Mouse (Mus musculus) lung, postnatal 0 days (tissue): ENCODE measurements around the gene Vmn1r167.
"Not testable (repeated sequence)": the region's sequence is repeated elsewhere in the genome, so short reads cannot be mapped to it uniquely, and the experiment has no call there.

Experiments used
- CTCF ChIP-seq: IDR thresholded peaks from 2 replicates; pipeline ENCODE4 v1.5.1; 2016; ENCODE audit warnings: antibody characterized with exemption, mild to moderate bottlenecking
- EP300 ChIP-seq: IDR thresholded peaks from 2 replicates; pipeline ENCODE4 v1.6.1; 2016; ENCODE audit warnings: antibody characterized with exemption, mild to moderate bottlenecking, control low read depth

DNA sequence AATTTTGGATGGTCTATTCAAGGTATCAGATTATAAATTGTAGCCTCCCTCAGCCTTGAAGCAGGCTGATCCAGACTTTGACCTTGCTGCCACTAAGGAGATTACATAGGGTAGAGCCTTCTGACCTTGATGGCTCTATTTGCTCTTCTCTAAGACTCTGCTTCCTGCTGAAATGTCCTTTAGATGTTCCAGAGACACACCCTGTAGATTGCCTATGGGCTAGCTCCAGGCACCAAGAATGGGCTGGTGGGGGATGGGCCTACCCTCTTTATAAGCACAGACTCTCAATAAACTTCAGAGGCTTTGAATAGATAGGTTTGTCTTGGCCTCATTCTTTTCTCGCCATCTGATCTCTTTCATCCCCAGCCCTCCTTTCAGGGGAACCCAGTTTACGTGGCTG, 34.1 kb downstream of the Vmn1r167 start:
- not testable (repeated sequence) for TF ChIP-seq CTCF, EP300
